Mouse (Mus musculus): ENCODE data around the gene Kiz. TPM values are rescaled to one million over a fixed set of nuclear protein-coding genes. Genes with fewer than 3 reads are reported as not detected.

The Kiz gene
- polyA plus RNA-seq, 1 experiment from 2014 or later, result 28.7 TPM

DNA sequence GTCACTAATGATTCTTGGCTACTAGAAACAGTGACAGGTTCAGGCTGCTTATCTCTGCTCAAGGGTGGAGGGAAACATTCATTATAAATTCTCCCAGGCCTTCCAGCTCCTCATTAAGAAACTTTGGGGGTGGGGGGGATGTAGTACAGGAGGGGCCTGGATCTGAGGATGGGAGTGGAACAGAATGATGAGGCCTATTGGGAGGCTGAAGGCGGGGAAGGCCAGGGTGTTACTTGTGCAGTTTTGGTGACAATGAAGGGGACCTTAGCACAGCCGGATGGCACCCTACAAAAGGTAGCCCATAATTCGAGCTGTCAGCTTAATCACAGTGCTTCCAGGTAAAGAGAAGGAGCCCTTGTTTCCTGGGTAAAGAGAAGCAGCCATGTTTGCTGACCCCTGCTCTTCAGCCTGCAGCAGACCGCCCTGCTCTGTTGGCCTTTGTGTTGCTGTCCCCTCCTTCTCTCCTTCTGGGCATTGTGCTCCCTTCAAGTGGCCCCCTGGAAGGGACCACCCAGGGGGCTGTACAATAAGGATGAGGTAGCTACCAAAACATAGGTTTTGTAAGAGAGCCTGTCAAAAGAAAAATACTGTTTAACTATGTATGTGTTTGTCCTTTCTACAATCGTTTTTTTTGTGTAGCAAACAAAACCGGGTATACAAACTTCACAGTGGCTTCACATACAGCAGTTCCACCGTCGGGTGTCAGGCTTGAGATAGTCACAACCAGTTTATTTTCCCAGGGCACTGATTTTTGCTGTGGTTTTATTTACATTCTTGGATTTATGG is 64.9 kb downstream of the Kiz start:
- Histone ChIP-seq H3K4me3 (ENCODE audit: low read depth, low read length) (no peak overlapping the region), H3K9me3 (replicated peaks; ENCODE audit: control insufficient read depth, low read length) (no peaks in the 10 kb centered on the region), H3K36me3 (ENCODE audit: control insufficient read depth, insufficient read depth, low read length) (no peaks in the 10 kb centered on the region), H3K27me3 (replicated peaks; ENCODE audit: control insufficient read depth, insufficient read depth, low read length) (no peaks in the 10 kb centered on the region), H3K4me2 (ENCODE audit: low read length) (no peak overlapping the region), H3K4me1 (ENCODE audit: control insufficient read depth, insufficient read depth, low read length) (peaks cover 6% of the 10 kb centered on the region), H3K27ac (ENCODE audit: low read depth, low read length) (no peak overlapping the region), H3K9ac (ENCODE audit: low read length) (no peak overlapping the region)
- DNase-seq (ENCODE audit: low spot score) (peak; percentile 6), ATAC-seq (0 out of 2 replicates have a peak, but pooled peaks have one; percentile 37)
- 9% methylated on average over 8 of the region's 8 CpGs for WGBS

DNA sequence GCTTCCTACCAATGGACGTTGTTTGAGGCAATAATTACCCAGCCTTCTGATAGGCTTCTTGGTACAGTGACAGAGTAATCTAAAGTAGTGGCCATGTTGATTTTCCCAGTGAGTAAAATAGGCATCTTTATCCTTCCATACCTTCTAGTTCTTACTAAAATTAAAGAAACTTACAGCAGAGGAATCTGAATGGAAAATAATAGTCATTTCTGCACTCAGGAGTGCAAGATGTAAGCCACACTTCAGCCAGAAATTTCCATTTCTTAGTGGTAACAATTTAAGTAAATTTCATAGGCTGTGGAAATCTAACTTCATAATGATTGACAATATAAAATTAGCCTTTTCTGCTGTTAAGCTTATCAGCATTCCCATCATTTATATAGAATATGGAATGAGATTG is 69.6 kb downstream of the Kiz start:
- Histone ChIP-seq H3K4me3 (ENCODE audit: low read depth, low read length) (no peak overlapping the region), H3K4me1 (ENCODE audit: control insufficient read depth, insufficient read depth, low read length) (peaks cover 5% of the 10 kb centered on the region), H3K9ac (ENCODE audit: low read length) (no peak overlapping the region), H3K4me2 (ENCODE audit: low read length) (no peak overlapping the region), H3K27ac (ENCODE audit: low read depth, low read length) (no peak overlapping the region), H3K36me3 (ENCODE audit: control insufficient read depth, insufficient read depth, low read length) (no peaks in the 10 kb centered on the region), H3K9me3 (replicated peaks; ENCODE audit: control insufficient read depth, low read length) (no peaks in the 10 kb centered on the region), H3K27me3 (replicated peaks; ENCODE audit: control insufficient read depth, insufficient read depth, low read length) (no peaks in the 10 kb centered on the region)
- 88% methylated on average over 1 of the region's 1 CpGs for WGBS
- DNase-seq (ENCODE audit: low spot score) (no peak), ATAC-seq (no peak)

DNA sequence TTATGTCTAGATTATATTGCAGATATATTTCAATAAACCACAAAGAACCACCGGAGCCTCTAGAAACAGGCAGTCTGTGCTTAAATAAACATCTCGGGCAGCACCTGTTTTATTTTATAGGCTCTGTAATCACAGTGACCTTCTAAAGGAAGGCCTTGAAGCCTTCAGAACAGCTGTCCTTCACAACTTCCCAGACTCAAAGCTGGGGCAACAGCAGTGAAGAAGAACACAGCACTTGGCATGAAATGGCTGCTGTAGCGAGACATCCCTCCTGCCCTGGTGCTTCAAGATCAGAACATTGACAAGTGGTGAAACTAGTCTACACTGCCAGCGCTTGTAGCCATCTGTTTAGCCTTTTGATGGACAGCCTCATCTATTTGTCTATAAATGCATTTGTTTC is 70.2 kb downstream of the Kiz start:
- no peak overlapping the region for H3K9ac ChIP-seq (ENCODE audit: low read length)
- no peaks in the 10 kb centered on the region for H3K9me3 ChIP-seq (replicated peaks; ENCODE audit: control insufficient read depth, low read length)
- H3K4me2 ChIP-seq (ENCODE audit: low read length), result no peak overlapping the region
- WGBS, result 97% methylated on average over 4 of the region's 4 CpGs
- peaks cover under 1% of the 10 kb centered on the region for H3K4me1 ChIP-seq (ENCODE audit: control insufficient read depth, insufficient read depth, low read length)
- no peak for DNase-seq (ENCODE audit: low spot score)
- no peak overlapping the region for H3K27ac ChIP-seq (ENCODE audit: low read depth, low read length)
- H3K36me3 ChIP-seq (ENCODE audit: control insufficient read depth, insufficient read depth, low read length), result no peaks in the 10 kb centered on the region
- H3K4me3 ChIP-seq (ENCODE audit: low read depth, low read length), result no peak overlapping the region
- no peak for ATAC-seq
- H3K27me3 ChIP-seq (replicated peaks; ENCODE audit: control insufficient read depth, insufficient read depth, low read length), result no peaks in the 10 kb centered on the region

- Histone ChIP-seq H3K27ac (ENCODE audit: low read depth, low read length) (no peak overlapping the region), H3K9ac (ENCODE audit: low read length) (no peak overlapping the region), H3K4me2 (ENCODE audit: low read length) (no peak overlapping the region), H3K4me1 (ENCODE audit: control insufficient read depth, insufficient read depth, low read length) (no peaks in the 10 kb centered on the region), H3K4me3 (ENCODE audit: low read depth, low read length) (no peak overlapping the region), H3K27me3 (replicated peaks; ENCODE audit: control insufficient read depth, insufficient read depth, low read length) (peaks cover 40% of the 10 kb centered on the region), H3K36me3 (ENCODE audit: control insufficient read depth, insufficient read depth, low read length) (no peaks in the 10 kb centered on the region), H3K9me3 (replicated peaks; ENCODE audit: control insufficient read depth, low read length) (no peaks in the 10 kb centered on the region)
- DNase-seq (ENCODE audit: low spot score) (no peak), ATAC-seq (no peak)
- WGBS, result 7% methylated on average over 8 of the region's 8 CpGs
Measured at GRCm38 (mm10) chr2:146948223-146948776, 92.6 kb downstream of the Kiz start.

GRCm38 (mm10) chr2:146956366-146956765 is 100.7 kb downstream of the Kiz start:
- no peaks in the 10 kb centered on the region for H3K36me3 ChIP-seq (ENCODE audit: control insufficient read depth, insufficient read depth, low read length)
- 12% methylated on average over 6 of the region's 6 CpGs for WGBS
- H3K4me3 ChIP-seq (ENCODE audit: low read depth, low read length), result no peak overlapping the region
- DNase-seq (ENCODE audit: low spot score) (no peak), ATAC-seq (no peak)
- H3K9me3 ChIP-seq (replicated peaks; ENCODE audit: control insufficient read depth, low read length), result no peaks in the 10 kb centered on the region
- peaks cover 54% of the 10 kb centered on the region for H3K27me3 ChIP-seq (replicated peaks; ENCODE audit: control insufficient read depth, insufficient read depth, low read length)
- no peak overlapping the region for H3K9ac ChIP-seq (ENCODE audit: low read length)
- H3K4me2 ChIP-seq (ENCODE audit: low read length), result no peak overlapping the region
- H3K4me1 ChIP-seq (ENCODE audit: control insufficient read depth, insufficient read depth, low read length), result peaks cover 4% of the 10 kb centered on the region; the same call in 1 of the 2 replicates
- no peak overlapping the region for H3K27ac ChIP-seq (ENCODE audit: low read depth, low read length)

DNA sequence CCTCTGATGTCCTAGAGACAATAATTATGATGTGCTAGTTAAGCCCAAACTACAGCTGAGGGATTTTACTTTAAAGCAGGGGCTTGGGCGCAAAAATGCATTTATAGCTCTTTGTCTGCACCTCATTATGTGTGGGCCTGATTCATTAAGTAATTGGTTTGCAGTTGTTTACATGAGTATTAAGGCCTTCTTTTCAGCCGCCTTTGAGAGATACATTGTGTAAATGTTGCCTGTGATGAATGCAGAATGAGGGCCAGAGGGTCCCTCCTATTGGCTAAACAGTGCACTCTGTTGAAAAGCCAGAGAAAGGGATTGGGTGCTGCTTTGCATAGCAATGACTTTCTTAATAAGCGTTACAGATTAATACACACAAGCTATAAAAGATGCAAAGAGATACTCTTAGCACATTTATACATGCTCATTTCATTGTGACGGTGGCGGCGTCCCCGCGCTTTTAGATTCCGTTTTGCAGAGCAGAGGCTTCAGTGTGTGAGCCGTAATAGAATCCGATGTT is 102.8 kb downstream of the Kiz start:
- Histone ChIP-seq H3K27ac (ENCODE audit: low read depth, low read length) (peak overlapping the region; percentile 77; the same call in 1 of the 2 replicates), H3K9me3 (replicated peaks; ENCODE audit: control insufficient read depth, low read length) (no peaks in the 10 kb centered on the region), H3K4me3 (ENCODE audit: low read depth, low read length) (peak overlapping the region; percentile 23), H3K4me1 (ENCODE audit: control insufficient read depth, insufficient read depth, low read length) (peaks cover 4% of the 10 kb centered on the region; the same call in 1 of the 2 replicates), H3K4me2 (ENCODE audit: low read length) (peak overlapping the region; percentile 54), H3K27me3 (replicated peaks; ENCODE audit: control insufficient read depth, insufficient read depth, low read length) (peaks cover 45% of the 10 kb centered on the region), H3K36me3 (ENCODE audit: control insufficient read depth, insufficient read depth, low read length) (no peaks in the 10 kb centered on the region), H3K9ac (ENCODE audit: low read length) (peak overlapping the region; percentile 43)
- ATAC-seq, result peak; percentile 92
- DNase-seq (ENCODE audit: low spot score), result peak; percentile 91
- WGBS, result 3% methylated on average over 11 of the region's 11 CpGs

GRCm38 (mm10) chr2:146958951-146959821 is 103.5 kb downstream of the Kiz start:
- peak overlapping the region; percentile 23 for H3K4me3 ChIP-seq (ENCODE audit: low read depth, low read length)
- 1% methylated on average over 21 of the region's 21 CpGs for WGBS
- H3K4me2 ChIP-seq (ENCODE audit: low read length), result peak overlapping the region; percentile 54
- H3K27me3 ChIP-seq (replicated peaks; ENCODE audit: control insufficient read depth, insufficient read depth, low read length), result peaks cover 38% of the 10 kb centered on the region
- H3K9me3 ChIP-seq (replicated peaks; ENCODE audit: control insufficient read depth, low read length), result no peaks in the 10 kb centered on the region
- peak overlapping the region; percentile 43 for H3K9ac ChIP-seq (ENCODE audit: low read length)
- DNase-seq (ENCODE audit: low spot score) (peak; percentile 78), ATAC-seq (peak; percentile 66)
- H3K36me3 ChIP-seq (ENCODE audit: control insufficient read depth, insufficient read depth, low read length), result no peaks in the 10 kb centered on the region
- H3K27ac ChIP-seq (ENCODE audit: low read depth, low read length), result peak overlapping the region; percentile 77; the same call in 1 of the 2 replicates
- peaks cover 4% of the 10 kb centered on the region; the same call in 1 of the 2 replicates for H3K4me1 ChIP-seq (ENCODE audit: control insufficient read depth, insufficient read depth, low read length)

GRCm38 (mm10) chr2:146975024-146975423 is 119.4 kb downstream of the Kiz start:
- Histone ChIP-seq H3K9ac (ENCODE audit: low read length) (no peak overlapping the region), H3K27ac (ENCODE audit: low read depth, low read length) (no peak overlapping the region), H3K4me2 (ENCODE audit: low read length) (no peak overlapping the region), H3K27me3 (replicated peaks; ENCODE audit: control insufficient read depth, insufficient read depth, low read length) (no peaks in the 10 kb centered on the region), H3K4me3 (ENCODE audit: low read depth, low read length) (no peak overlapping the region), H3K4me1 (ENCODE audit: control insufficient read depth, insufficient read depth, low read length) (no peaks in the 10 kb centered on the region), H3K36me3 (ENCODE audit: control insufficient read depth, insufficient read depth, low read length) (no peaks in the 10 kb centered on the region), H3K9me3 (replicated peaks; ENCODE audit: control insufficient read depth, low read length) (no peaks in the 10 kb centered on the region)
- DNase-seq (ENCODE audit: low spot score) (no peak), ATAC-seq (no peak)
- 92% methylated on average over 3 of the region's 3 CpGs for WGBS

All from forebrain, embryonic 14.5 days (tissue).